Mouse (Mus musculus) heart, adult 2 months (tissue): ENCODE results near the gene Hsdl1.

Source experiments
- CTCF ChIP-seq: fragments of 200-600 bp; IDR thresholded peaks from 2 replicates; pipeline ENCODE4 v1.8.1; 2022; ENCODE audit warnings: antibody characterized with exemption, mild to moderate bottlenecking, moderate library complexity
- EP300 ChIP-seq: fragments of 200-500 bp; IDR thresholded peaks from 2 replicates; pipeline ENCODE4 v1.6.1; 2011; ENCODE audit warnings: low read depth, low read length, control low read depth; ENCODE audit not compliant: insufficient read depth
- POLR2A ChIP-seq: fragments of 200-500 bp; IDR thresholded peaks from 2 replicates; pipeline ENCODE4 v1.6.1; 2011; ENCODE audit warnings: mild to moderate bottlenecking, low read depth, low read length, control low read depth; ENCODE audit not compliant: insufficient read depth

DNA sequence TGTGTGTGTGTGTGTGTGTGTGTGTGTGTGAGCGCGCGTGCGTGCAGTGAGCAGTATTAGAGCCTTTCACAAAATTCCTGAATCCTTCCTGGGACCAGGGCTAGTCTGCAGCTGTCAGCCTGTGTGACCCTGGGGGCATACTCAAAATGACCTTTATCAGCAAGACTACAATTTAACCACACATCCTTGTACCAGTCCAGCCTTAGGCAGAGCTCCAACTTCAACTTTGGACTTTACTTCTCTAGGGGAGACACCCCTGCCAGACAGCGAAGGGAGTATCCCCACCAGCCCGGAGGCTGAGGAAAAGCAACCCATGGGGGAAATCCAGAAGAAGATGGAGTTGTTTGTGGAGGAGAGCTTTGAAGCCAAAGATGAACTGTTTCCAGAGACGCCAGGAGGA lies 16.5 kb upstream of the Hsdl1 start:
- TF ChIP-seq POLR2A (no peak), CTCF (no peak), EP300 (no peak)
